Mouse (Mus musculus): ENCODE measurements at regions not wholly inside any gene's neighbourhood (a gene's known extent, or its start where the extent isn't known, plus 50 kb on each side); places are given as distances from the start of the nearest gene placed in this dataset.

GRCm38 (mm10) chr5:52982741-52983140 is 55.1 kb upstream of the Slc34a2 start:
- no peak for TF ChIP-seq CTCF (conservative IDR thresholded peaks at IDR 0.05; ENCODE audit: low read length)
- TF ChIP-seq NANOG (IDR thresholded peaks at IDR 0.05; ENCODE audit: borderline replicate concordance, low read length): no peak
